Mouse (Mus musculus): ENCODE data around the gene D030056L22Rik.

D030056L22Rik gene

DNA sequence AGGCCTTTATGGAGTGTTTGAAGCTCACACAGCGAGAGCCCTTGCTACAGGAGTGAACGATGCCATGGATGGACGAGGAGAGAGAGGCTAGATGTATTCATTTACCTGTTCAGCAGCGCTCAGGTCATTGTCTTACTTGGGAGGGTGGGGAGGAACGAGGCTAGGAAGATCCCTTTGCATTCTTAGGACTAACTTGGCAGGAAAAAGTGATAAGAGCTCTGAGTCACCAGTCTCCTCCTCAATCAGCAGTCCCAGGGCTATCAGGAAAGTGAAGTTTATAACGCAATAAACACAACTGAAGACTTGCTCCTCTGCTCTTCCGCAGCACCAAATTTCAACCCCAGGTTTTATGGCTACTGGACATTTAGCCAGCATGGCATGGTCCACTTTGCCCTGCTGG is 17.3 kb downstream of the D030056L22Rik start:
- in situ Hi-C loops (cut with MboI, MseI): loop anchor here (25.0 kb wide), 1 partner anchor 1343 kb away; the partner anchor contains the start of gene Rfk

DNA sequence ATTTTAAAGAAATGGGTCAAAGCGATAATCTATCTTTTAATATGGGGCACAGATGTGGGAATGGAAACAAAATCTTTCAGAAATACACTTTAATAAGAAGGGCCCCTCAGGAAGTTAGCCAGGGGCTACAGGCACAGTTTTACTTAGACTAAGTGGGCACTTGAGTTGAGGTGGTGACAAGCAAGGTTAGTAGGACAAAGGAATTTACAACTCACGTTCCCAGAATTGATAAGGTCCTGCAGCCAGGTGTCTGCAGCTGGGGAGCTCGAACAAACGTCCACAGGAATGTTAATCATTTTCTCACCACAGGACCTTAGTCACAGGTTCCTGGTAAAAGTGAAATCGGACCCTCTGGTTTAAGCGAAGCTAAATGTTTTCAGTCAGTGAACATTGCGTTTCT is 18.1 kb downstream of the D030056L22Rik start:
- in situ Hi-C loops (cut with MboI, MseI): loop anchor here (25.0 kb wide), 1 partner anchor 1344 kb away; the partner anchor contains the start of gene Rfk

DNA sequence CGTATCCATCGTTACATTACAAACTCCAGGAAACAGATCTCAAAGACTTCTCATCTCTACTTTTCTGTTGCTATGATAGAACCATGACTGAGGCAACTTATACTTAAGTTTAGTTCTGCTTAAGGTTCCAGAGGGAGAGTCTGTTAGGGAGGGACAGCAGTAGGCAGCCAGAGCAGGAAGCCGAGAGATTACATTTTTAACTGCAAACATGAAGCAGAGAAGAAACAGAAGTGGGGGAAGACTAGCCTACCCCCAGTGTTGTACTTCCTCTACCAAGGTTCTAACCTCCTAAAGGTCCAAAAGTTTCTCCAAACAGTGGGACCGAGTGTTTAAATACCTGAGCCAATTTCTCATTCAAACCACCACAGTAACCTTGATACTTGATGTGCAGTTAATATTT is 22.9 kb downstream of the D030056L22Rik start:
- in situ Hi-C loops (cut with MboI, MseI): loop anchor here (25.0 kb wide), 1 partner anchor 1349 kb away; the partner anchor contains the start of gene Rfk

DNA sequence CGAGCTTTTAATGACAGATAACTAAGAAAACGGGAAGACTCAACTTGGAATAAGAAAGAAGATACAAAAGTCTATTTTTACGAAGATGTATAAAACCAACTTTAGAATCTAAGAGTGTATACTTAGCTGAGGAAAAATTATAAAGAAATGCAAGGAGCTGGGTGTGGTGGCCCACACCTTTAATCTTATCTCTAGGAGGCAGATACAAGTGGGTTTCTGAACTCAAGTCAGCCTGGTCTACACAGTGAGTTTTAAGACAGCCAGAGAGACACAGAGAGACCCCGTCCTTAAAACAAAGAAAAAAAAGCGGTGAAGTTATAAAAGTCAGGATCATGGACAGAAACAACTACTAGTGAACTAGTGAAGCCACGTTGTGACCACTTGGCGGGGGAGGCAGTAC is 26.2 kb downstream of the D030056L22Rik start:
- in situ Hi-C loops (cut with MboI, MseI): loop anchor here (25.0 kb wide), 1 partner anchor 1352 kb away; the partner anchor contains the start of gene Rfk

DNA sequence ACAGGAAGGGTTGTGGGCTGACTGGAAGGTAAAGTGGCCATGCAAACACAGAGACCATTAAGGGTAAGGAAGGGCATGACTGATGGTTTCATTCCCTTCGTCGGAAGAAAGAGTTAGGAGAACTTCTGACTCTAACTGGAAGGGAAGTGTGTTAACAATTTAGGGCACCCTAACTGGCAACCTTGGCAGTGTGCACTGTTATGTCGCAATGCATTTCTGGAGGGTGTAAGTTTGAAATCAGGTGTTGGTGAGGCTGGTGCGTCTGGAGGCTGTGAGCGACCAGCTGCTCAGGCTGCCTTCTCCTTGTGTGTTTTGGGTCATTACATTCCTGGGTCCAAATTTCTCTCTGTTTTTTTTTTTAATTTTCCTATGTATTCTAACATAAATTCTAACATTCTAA is 31.0 kb downstream of the D030056L22Rik start:
- in situ Hi-C loops (cut with MboI, MseI): loop anchor here (25.0 kb wide), 1 partner anchor 1357 kb away; the partner anchor contains the start of gene Rfk

DNA sequence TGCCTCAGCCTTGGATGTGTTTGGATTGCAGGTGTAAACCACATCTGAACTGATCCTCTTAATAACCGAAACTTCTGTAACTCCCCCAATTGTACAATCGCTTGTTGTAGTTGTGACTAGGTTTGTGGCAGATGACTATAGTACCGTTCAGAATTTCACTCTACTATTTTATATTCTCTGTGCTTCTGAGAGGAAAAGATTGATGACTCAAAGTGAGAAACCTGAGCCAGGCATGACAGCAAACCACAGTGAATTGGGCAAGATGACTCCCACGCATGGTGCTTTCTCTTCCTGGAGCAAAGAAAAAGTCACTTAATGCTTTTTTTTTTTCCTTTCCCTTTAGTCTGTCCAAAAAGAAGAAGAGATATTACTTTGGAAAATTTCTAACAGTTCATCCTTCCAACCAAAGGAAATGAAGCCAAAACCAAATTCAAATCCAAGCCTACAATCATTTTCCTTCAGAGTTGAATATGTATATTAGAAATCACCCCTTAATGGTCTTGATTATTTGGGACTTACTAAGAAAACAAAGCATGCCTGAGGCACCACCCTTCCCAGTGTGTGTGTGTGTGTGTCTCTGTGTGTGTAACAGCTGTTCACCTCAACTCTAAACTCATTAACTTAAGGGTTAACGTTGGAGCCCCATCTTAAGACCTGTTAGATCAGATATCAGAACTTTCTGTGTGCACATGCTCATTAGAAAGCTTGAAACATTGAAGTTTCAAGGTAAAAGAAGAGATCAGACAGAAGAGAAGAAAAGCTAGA is 33.8 kb downstream of the D030056L22Rik start:
- in situ Hi-C loops (cut with MboI, MseI): loop anchor here (5.0 to 25.0 kb wide), 2 partner anchors 1359 to 1484 kb away; partner anchors contain the start of gene Rfk

DNA sequence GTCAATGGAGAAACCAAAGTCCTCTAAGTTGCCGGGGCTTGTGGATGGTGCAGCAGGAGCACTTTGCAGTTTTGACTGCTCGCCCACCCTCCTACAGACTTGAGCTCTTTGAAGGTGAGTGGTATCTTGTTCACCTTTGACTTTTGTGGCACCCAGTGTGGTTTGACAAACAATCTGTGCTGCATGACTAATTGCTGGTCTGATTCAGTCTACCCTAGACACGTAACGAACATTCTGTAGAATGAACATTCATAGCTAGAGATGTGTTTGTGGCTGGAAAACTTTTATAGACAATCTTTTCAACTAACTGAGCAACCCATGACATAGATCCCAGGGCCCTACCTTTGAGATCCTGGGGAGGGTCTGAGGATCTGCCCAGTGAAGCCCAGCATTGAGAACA is 34.4 kb downstream of the D030056L22Rik start:
- in situ Hi-C loops (cut with MboI, MseI): loop anchor here (5.0 to 25.0 kb wide), 2 partner anchors 1360 to 1485 kb away; partner anchors contain the start of gene Rfk

DNA sequence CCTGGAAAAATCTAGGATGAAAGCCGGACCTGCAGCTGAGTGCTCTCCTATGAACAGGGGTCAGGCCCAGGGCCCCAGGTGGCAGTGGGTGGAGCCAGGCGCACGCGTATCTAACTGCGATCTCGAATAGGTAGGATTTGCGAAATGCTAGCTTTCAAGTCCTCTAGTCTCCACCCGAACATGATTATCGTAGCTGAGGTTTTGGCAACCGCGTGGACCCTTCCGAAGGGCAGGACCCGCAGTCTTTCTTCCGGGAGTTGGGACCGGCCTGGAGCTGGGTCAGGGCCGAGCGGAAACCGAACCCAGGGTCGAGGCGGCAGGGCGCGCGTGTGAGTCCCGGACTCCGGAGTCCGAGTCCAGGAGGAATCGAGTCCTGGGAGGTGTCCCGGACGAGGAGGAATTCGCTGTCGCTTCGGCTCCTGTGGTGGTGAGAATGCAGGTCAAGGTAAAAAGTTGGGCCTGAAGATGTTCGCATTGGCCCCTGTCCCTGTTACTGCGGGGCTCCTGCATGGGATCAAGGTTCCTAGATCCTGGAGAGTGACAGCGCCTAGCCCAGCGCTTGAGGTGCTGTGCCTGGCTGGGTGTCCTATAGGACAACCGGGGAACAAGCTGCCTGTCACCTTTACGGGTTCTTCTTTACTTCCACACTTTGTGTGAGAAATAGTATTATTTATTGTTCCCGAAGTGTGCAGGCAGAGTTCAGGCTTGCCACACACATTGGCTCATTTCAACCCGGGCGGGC is 36.8 kb downstream of the D030056L22Rik start, which contains the start of gene Trpm6:
Trpm6 (plus strand) TSS at position 386 of the 742 bp plus-strand sequence.
- in situ Hi-C loops (cut with MboI, MseI): loop anchor here (5.0 to 25.0 kb wide), 2 partner anchors 1362 to 1487 kb away; partner anchors contain the start of gene Rfk

DNA sequence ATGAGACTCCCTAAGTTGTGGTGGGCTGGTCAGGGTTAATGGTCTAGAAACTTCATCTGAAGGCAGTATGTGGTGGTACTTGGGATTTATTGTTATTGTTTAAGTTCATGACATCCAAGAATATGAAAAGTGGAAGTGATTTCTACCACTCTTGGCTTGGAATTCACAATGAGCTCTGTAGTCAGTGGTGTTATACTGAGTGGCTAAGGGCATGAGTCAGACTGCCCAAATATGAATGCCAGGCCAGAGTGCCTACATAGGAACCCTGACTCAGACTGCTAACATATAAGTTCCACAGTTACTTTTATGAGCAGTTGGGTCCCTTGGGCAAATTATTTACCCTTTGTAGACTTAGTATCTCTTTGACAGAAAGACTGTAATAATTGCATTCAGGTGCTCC is 44.2 kb downstream of the D030056L22Rik start:
- in situ Hi-C loops (cut with MboI, MseI): no loop called here

DNA sequence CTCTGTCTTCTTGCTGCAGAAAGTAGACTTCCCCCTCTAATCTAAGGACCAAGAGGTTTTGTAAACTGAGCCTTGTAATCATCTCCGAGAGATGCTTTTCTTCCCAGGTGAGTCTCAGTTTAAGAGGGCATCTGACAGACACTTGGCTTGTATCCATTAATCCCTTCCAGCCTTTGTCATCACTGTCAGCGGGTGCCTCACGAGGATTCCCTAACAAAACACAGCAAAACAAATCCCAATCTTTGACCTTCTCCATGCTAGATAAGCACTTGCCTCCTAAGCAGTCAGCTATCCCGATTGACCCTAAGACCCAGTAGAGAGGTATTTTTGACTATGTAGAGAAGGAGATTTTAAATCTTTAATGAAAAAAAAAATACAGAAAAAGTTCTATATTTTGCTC is 44.7 kb downstream of the D030056L22Rik start:
- in situ Hi-C loops (cut with MboI, MseI): no loop called here

DNA sequence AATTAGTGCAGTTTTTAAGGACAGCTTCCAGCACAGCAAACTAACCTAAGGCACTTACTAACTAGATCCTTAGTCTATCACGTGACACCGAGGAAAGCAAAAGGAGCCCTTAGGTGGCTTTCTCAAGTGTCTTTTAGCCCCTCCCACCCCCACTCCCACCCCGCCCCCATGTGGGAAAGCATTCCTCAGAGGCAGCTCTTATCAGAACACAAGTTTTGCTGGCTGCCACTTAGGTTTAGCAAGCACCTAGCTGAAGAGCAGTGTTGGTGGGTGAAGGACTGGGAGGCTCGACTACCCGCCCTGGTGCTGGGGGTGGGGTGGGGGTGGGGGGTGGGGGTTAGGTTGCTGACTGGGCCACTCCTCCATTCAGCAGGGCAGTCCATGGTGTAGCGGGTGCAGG is 45.3 kb downstream of the D030056L22Rik start:
- in situ Hi-C loops (cut with MboI, MseI): no loop called here

DNA sequence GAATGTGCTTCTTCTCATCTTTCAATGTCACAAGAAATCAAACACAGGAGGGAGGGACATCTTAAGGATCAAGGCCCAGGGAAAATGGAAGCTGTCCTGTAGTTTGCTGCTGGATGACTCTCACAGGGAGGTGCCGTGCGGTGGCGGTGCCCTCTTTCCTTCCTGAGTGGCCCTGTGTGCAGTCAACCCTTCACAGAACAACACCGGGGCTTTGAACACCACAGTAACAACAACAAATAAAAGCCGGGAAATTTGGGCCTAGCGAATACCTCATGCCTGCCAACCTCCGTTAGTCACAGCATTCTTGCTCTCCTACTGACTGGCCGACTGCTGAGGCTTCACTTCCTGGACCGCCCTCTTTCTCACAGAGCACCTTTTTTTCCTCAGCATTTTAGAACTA is 45.9 kb downstream of the D030056L22Rik start:
- in situ Hi-C loops (cut with MboI, MseI): no loop called here

DNA sequence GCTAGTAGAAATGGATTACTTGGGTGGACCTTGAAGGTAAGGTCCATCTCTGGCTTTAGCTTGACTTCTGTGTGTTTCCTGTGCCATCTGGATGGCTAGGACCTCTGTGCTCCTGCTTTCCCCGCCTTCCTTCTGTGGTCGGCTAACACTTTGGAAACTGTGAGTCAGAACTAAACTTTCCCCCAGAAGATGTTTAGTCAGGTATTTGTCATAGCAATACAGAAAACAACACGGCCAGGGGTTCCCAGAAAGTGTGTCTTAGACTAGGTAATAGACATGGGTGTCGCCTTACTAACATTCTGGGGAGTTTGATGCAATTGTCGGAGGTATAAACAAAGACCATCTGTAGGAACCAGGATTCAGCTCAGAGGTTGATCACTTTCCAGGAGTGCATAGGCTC is 53.4 kb downstream of the D030056L22Rik start:
- in situ Hi-C loops (cut with MboI, MseI): no loop called here

Measured in T-helper 1 cell (primary cell).